Mouse (Mus musculus) cortical plate, adult 2 months (tissue): ENCODE measurements around the gene Wars2.

ENCODE experiments used
- CTCF ChIP-seq: fragments of 200-500 bp; IDR thresholded peaks from 2 replicates; pipeline ENCODE4 v1.5.1; 2011; ENCODE audit warnings: mild to moderate bottlenecking, control low read depth, low read length; ENCODE audit not compliant: insufficient read depth; ENCODE audit errors: extremely low read depth
- POLR2A ChIP-seq: fragments of 200-500 bp; IDR thresholded peaks from 2 replicates; pipeline ENCODE4 v1.6.1; 2011; ENCODE audit warnings: mild to moderate bottlenecking, low read length, control low read depth; ENCODE audit not compliant: insufficient read depth; ENCODE audit errors: extremely low read depth

GRCm38 (mm10) chr3:99113266-99113837 lies 27.5 kb upstream of the Wars2 start:
- TF ChIP-seq CTCF (no peak), POLR2A (no peak)
